Mouse (Mus musculus) layer of hippocampus, adult 2 months (tissue): Measurements from ENCODE around the gene Olfr868. TPM values are rescaled to one million over a fixed set of nuclear protein-coding genes. Genes with fewer than 3 reads are reported as not detected.

Experiments
- DNase-seq, 2 experiments: peaks; one replicate each; pipeline ENCODE4 v3.0.0; 2022; ENCODE audit warnings: low spot score in 2 of 2
- H3K27ac ChIP-seq: fragments of 200-600 bp; 2 replicates; pipeline ENCODE4 v1.8.1; 2022
- H3K4me3 ChIP-seq: fragments of 200-600 bp; 2 replicates; pipeline ENCODE4 v1.8.1; 2022; ENCODE audit warnings: mild to moderate bottlenecking
- CTCF ChIP-seq: fragments of 200-600 bp; conservative IDR thresholded peaks from 2 replicates; pipeline ENCODE4 v1.8.1; 2022; ENCODE audit warnings: antibody characterized with exemption, mild to moderate bottlenecking, moderate library complexity
- long read RNA-seq, 2 experiments: library from polyadenylated mRNA; stranded (forward); transcript quantifications; one replicate each; pipeline ENCODE4 v2.0.0; 2021; ENCODE audit warnings: borderline mapping rate in 2 of 2
- total RNA-seq, 2 experiments: library from RNA; stranded (reverse); gene quantifications; 2 replicates each; pipeline ENCODE4 v1.2.3; 2021

Gene Olfr868
- total RNA-seq: not detected
- long read RNA-seq, experiment 1: 0 reads
- long read RNA-seq, experiment 2: 0 reads

DNA sequence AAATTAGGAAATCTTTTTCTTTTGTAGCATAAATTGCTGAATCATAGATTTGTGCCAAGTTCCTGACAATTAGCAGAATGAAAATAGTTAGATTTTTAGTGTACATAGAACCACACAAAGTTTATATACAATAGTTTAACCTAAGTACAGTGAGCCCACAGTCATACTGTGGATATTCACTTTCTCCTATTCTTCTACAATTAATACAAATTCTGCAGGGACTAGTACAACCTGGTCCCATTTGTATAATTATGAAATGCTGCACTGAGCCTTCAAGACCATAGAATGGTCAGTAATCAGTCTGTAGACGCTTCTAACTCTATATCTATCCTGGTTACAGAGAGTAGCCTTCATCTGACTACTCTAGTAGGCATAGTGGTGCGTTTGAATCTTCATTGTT is at the start of gene Olfr868:
TSS of gene Olfr868 (plus strand) at position 301 of the 400 bp plus-strand sequence.
- TF ChIP-seq CTCF: no peak
- Histone ChIP-seq H3K27ac (no peak within 1 kb of the TSS), H3K4me3 (no peak within 1 kb of the TSS)
- DNase-seq: no peak

DNA sequence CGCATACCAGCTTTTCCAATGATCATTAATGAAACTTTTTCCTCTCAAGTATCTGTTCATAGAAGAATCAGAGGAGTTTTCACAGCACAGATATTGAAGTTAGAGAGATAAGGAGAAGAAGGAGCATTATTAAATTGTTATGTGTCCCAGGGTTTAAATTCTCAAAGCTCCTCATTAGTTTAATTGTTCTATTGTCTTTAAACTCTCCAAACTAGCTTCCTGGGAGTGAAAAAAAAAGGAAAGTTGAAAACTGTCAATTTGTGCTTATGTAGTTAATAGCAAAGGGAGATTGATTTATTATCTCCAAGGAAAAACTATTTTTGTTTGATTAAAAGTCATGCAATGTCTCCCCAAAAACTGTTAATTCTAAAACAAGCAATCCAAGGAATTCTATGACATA is 41.0 kb upstream of the Olfr868 start, which contains the start of gene Olfr867:
TSS of gene Olfr867 (minus strand) at position 101 of the 400 bp plus-strand sequence.
- no peak for TF ChIP-seq CTCF
- H3K4me3 ChIP-seq: no peak within 1 kb of the TSS
- no peak within 1 kb of the TSS for H3K27ac ChIP-seq
- no peak for DNase-seq

DNA sequence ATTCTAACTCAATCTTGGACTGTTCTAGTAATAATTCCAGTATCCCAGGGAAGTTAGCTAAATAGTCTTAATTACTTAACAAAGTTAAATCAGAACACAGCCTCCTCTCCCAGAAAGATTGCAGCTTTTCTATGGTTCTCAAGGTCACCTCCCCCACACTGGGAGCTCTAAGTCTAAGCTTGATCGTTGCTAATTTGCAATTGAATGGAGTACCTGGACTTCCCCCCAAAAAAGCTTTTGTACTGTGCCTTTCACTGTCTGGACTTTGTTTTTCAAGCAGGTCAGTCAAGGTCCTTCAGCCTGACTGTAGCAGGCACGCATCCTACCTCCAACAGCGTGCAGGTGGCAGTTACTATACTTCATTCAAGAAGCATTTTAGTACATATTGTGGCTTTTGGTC is 28.2 kb upstream of the Olfr868 start:
- DNase-seq: no peak
- no peak for TF ChIP-seq CTCF
- no peak overlapping the region for H3K27ac ChIP-seq
- H3K4me3 ChIP-seq: no peak overlapping the region

DNA sequence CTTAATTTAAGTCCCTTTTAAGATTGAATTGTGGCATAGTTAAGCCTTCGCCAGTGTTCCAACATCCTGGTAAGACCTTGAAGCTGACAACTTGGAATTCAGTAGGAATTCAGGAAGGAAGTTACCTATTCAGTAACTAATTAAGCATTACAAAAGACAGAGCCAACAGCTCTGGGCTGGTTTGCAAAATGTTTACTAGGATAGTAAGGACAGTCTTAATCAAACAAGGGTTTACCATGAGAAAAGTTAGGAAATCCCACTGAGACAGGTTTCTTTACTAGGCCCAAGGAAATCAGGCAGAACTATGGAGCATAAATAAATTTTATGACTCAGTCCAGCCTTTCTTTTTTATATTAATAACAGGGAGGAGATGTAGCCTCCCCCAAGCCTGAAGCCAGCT is 27.1 kb upstream of the Olfr868 start:
- DNase-seq: no peak
- Histone ChIP-seq H3K4me3 (no peak overlapping the region), H3K27ac (no peak overlapping the region)
- TF ChIP-seq CTCF: no peak

GRCm38 (mm10) chr9:20073523-20074177 is 24.8 kb upstream of the Olfr868 start:
- Histone ChIP-seq H3K4me3 (no peak overlapping the region), H3K27ac (no peak overlapping the region)
- no peak for TF ChIP-seq CTCF
- no peak for DNase-seq

DNA sequence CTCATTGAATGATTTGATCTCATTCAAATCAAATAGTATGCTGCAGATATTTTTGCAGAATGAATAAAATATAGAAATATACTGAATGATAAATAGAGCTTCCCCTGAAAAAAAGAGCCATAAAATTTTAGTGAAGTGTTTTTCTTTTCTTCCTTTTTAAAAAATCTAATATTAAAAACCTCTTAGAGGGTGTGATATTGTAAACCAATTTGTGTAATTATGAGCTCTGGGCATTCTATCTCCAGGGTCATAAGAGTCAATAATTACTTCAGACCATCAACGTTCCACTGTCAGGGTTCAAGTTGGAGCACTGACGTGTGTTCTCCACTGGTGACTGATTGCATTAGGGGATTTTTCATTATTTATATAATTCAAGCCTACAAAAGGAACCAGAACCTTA is 30.3 kb downstream of the Olfr868 start, which contains the start of gene Olfr869:
TSS of gene Olfr869 (plus strand) at position 301 of the 400 bp plus-strand sequence.
- Histone ChIP-seq H3K27ac (no peak within 1 kb of the TSS), H3K4me3 (no peak within 1 kb of the TSS)
- DNase-seq: no peak
- TF ChIP-seq CTCF: no peak

DNA sequence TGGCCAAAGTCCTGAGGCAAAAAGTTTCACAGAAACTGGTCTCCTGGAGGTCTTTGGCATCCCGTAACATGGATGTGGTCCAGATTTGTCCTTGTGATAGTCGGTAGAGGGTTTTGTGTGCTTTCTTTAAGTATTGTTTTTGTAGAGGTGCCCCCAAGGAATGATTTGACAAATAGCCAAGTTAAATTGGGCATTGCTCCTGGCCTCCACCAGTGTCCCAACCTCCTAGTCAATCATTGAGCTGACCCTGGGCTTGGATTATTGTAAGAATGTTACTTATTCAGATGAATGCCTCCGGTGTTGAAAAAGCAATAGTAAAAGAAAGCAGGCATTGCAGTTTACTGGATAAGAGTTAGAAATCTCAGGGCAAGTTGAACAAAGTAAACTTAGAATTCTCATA is 51.3 kb downstream of the Olfr868 start:
- Histone ChIP-seq H3K27ac (no peak overlapping the region), H3K4me3 (no peak overlapping the region)
- no peak for TF ChIP-seq CTCF
- no peak for DNase-seq

Other genes with a start within 250 kb of the Olfr868 start
- gene Olfr860, start 248.9 kb upstream of the Olfr868 start, total RNA-seq: not detected
- gene Olfr862, start 210.6 kb upstream of the Olfr868 start, total RNA-seq: not detected
- not detected for gene Olfr77, start 181.8 kb upstream of the Olfr868 start, total RNA-seq
- gene Olfr866, start 70.6 kb upstream of the Olfr868 start, total RNA-seq: not detected
- gene Olfr867, start 41.1 kb upstream of the Olfr868 start, total RNA-seq: not detected
- gene Olfr869, start 30.4 kb downstream of the Olfr868 start, total RNA-seq: not detected
- not detected for gene Olfr870, start 75.4 kb downstream of the Olfr868 start, total RNA-seq
- not detected for gene Olfr871, start 113.6 kb downstream of the Olfr868 start, total RNA-seq
- gene Olfr872, start 138.5 kb downstream of the Olfr868 start, total RNA-seq: not detected
- not detected for gene Olfr39, start 183.7 kb downstream of the Olfr868 start, total RNA-seq
- not detected for gene Olfr873, start 199.9 kb downstream of the Olfr868 start, total RNA-seq
- not detected for gene Olfr18, start 237.5 kb downstream of the Olfr868 start, total RNA-seq